Mouse (Mus musculus) CH12.LX (cell line): ENCODE measurements around the gene Atg101. TPM values are rescaled to one million over a fixed set of nuclear protein-coding genes. Genes with fewer than 3 reads are reported as not detected.

Experiments
- DNase-seq: peaks from one replicate; pipeline ENCODE4 v3.0.0-alpha.2; 2013; ENCODE audit errors: extremely low read depth
- H3K27ac ChIP-seq: 2 replicates; pipeline ENCODE4 v1.5.1; 2012; ENCODE audit warnings: low read depth, mild to moderate bottlenecking, control low read depth, moderate library complexity; ENCODE audit not compliant: insufficient read depth
- H3K27me3 ChIP-seq: replicated peaks from 2 replicates; pipeline ENCODE3; 2012; ENCODE audit warnings: inconsistent platforms
- H3K36me3 ChIP-seq, 2 experiments: replicated peaks in 1 of 2; 2 replicates each; pipeline versions ENCODE3 to v1.6.1; 2012; ENCODE audit warnings: inconsistent platforms in 1 of 2, low read length in 1 of 2, mild to moderate bottlenecking in 1 of 2, mixed read lengths in 1 of 2, moderate library complexity in 1 of 2; ENCODE audit not compliant: control insufficient read depth in 1 of 2, insufficient read depth in 1 of 2
- H3K4me1 ChIP-seq, 2 experiments: 2 replicates each; pipeline ENCODE4 v1.6.1; 2012; ENCODE audit warnings: inconsistent platforms in 1 of 2, moderate library complexity in 1 of 2; ENCODE audit not compliant: insufficient read depth in 2 of 2, control insufficient read depth in 1 of 2
- H3K4me2 ChIP-seq: 2 replicates; pipeline ENCODE4 v1.6.1; 2012; ENCODE audit warnings: low read depth, mild to moderate bottlenecking, control low read depth; ENCODE audit not compliant: poor library complexity, insufficient read depth, severe bottlenecking
- H3K4me3 ChIP-seq, 3 experiments: fragments of 150-350 bp in 1 of 3; sonication (generic) in 1 of 3; replicated peaks in 1 of 3; 2 replicates each; pipeline versions ENCODE3 to v1.5.1; 2011 to 2012; ENCODE audit warnings: low read depth in 2 of 3, low read length in 2 of 3, mild to moderate bottlenecking in 2 of 3, moderate library complexity in 2 of 3, control low read depth in 1 of 3, improper control_type of control experiment in 1 of 3, inconsistent platforms in 1 of 3, mixed read lengths in 1 of 3; ENCODE audit not compliant: poor library complexity in 1 of 3
- H3K79me2 ChIP-seq: replicated peaks from 2 replicates; pipeline ENCODE4 v1.6.1; 2012; ENCODE audit warnings: mild to moderate bottlenecking, moderate library complexity; ENCODE audit not compliant: control insufficient read depth, poor library complexity, insufficient read depth, severe bottlenecking; ENCODE audit errors: extremely low read depth
- H3K9ac ChIP-seq: 2 replicates; pipeline ENCODE4 v1.6.1; 2012; ENCODE audit warnings: low read depth, mild to moderate bottlenecking, control low read depth, moderate library complexity; ENCODE audit not compliant: insufficient read depth
- H3K9me3 ChIP-seq: replicated peaks from 2 replicates; pipeline ENCODE3; 2012; ENCODE audit warnings: low read length, inconsistent platforms, mixed read lengths
- CHD1 ChIP-seq: IDR thresholded peaks from 2 replicates; pipeline ENCODE4 v1.6.1; 2012; ENCODE audit warnings: low read depth, low read length, improper control_type of control experiment, inconsistent platforms
- CHD2 ChIP-seq: IDR thresholded peaks from 2 replicates; pipeline ENCODE4 v1.6.1; 2011; ENCODE audit warnings: low read length, improper control_type of control experiment
- CTCF ChIP-seq, 2 experiments: IDR thresholded peaks in 1 of 2; conservative IDR thresholded peaks in 1 of 2; 2 replicates each; pipeline ENCODE4 v1.5.1; 2011 to 2012; ENCODE audit warnings: low read depth in 2 of 2, low read length in 2 of 2, improper control_type of control experiment in 1 of 2, inconsistent platforms in 1 of 2, mild to moderate bottlenecking in 1 of 2, moderate library complexity in 1 of 2
- E2F4 ChIP-seq: IDR thresholded peaks from 2 replicates; pipeline ENCODE4 v1.6.1; 2011; ENCODE audit warnings: low read depth, low read length, improper control_type of control experiment; ENCODE audit not compliant: insufficient replicate concordance
- ELF1 ChIP-seq: IDR thresholded peaks from 2 replicates; pipeline ENCODE4 v1.6.1; 2014; ENCODE audit warnings: low read depth, mild to moderate bottlenecking, inconsistent platforms, low read length, improper control_type of control experiment
- EP300 ChIP-seq: IDR thresholded peaks from 2 replicates; pipeline ENCODE4 v1.6.1; 2011; ENCODE audit warnings: low read length, improper control_type of control experiment
- ETS1 ChIP-seq: conservative IDR thresholded peaks from 2 replicates; pipeline ENCODE4 v1.6.1; 2012; ENCODE audit warnings: low read depth, mild to moderate bottlenecking, inconsistent platforms, low read length, improper control_type of control experiment, moderate library complexity
- GABPA ChIP-seq: IDR thresholded peaks from 2 replicates; pipeline ENCODE4 v1.6.1; 2012; ENCODE audit warnings: low read depth, low read length, improper control_type of control experiment, inconsistent platforms; ENCODE audit not compliant: insufficient replicate concordance
- HCFC1 ChIP-seq: IDR thresholded peaks from 2 replicates; pipeline ENCODE4 v1.6.1; 2012; ENCODE audit warnings: low read depth, mild to moderate bottlenecking, inconsistent platforms, low read length, improper control_type of control experiment
- KAT2A ChIP-seq: IDR thresholded peaks from 2 replicates; pipeline ENCODE4 v1.6.1; 2012; ENCODE audit warnings: low read length, improper control_type of control experiment, inconsistent platforms; ENCODE audit not compliant: insufficient replicate concordance
- MAFK ChIP-seq: IDR thresholded peaks from 2 replicates; pipeline ENCODE4 v1.6.1; 2011; ENCODE audit warnings: low read length, improper control_type of control experiment; ENCODE audit not compliant: insufficient replicate concordance
- MEF2A ChIP-seq: IDR thresholded peaks from 2 replicates; pipeline ENCODE4 v1.6.1; 2014; ENCODE audit warnings: low read depth, mild to moderate bottlenecking, inconsistent platforms, low read length, improper control_type of control experiment, borderline replicate concordance
- NRF1 ChIP-seq: IDR thresholded peaks from 2 replicates; pipeline ENCODE4 v1.6.1; 2014; ENCODE audit warnings: low read depth, mild to moderate bottlenecking, inconsistent platforms, low read length, improper control_type of control experiment, moderate library complexity
- PAX5 ChIP-seq: IDR thresholded peaks from 2 replicates; pipeline ENCODE4 v1.6.1; 2012; ENCODE audit warnings: low read length, inconsistent platforms, mixed read lengths
- POLR2A ChIP-seq: IDR thresholded peaks from 2 replicates; pipeline ENCODE4 v1.6.1; 2011; ENCODE audit warnings: low read depth, mild to moderate bottlenecking, improper control_type of control experiment, low read length
- RCOR1 ChIP-seq: conservative IDR thresholded peaks from 2 replicates; pipeline ENCODE4 v1.6.1; 2012; ENCODE audit warnings: low read depth, mild to moderate bottlenecking, inconsistent platforms, low read length, improper control_type of control experiment
- SMC3 ChIP-seq: IDR thresholded peaks from 2 replicates; pipeline ENCODE4 v1.6.1; 2011; ENCODE audit warnings: low read depth, low read length, improper control_type of control experiment
- TBP ChIP-seq: conservative IDR thresholded peaks from 2 replicates; pipeline ENCODE4 v1.6.1; 2011; ENCODE audit warnings: low read depth, low read length, improper control_type of control experiment
- ZC3H11A ChIP-seq: IDR thresholded peaks from 2 replicates; pipeline ENCODE4 v1.6.1; 2012; ENCODE audit warnings: low read depth, mild to moderate bottlenecking, inconsistent platforms, low read length, improper control_type of control experiment
- ZKSCAN1 ChIP-seq: IDR thresholded peaks from 2 replicates; pipeline ENCODE4 v1.6.1; 2012; ENCODE audit warnings: low read depth, inconsistent platforms, low read length, improper control_type of control experiment, borderline replicate concordance
- ZMIZ1 ChIP-seq: IDR thresholded peaks from 2 replicates; pipeline ENCODE4 v1.6.1; 2012; ENCODE audit warnings: low read depth, mild to moderate bottlenecking, inconsistent platforms, low read length, improper control_type of control experiment
- dilution Hi-C: fragments of 300-500 bp; cut with MboI; formaldehyde crosslinking; loops from 2 replicates; pipeline ENCODE4 v1.14.3; 2020; ENCODE audit warnings: low sequenced_read_pairs; ENCODE audit not compliant: extremely low pct_unique_long_range_greater_than_20kb, extremely low pct_ligation_motif_present
- in situ Hi-C: fragments of 300-500 bp; cut with MboI; formaldehyde crosslinking; loops from 3 replicates; pipeline ENCODE4 v1.14.3; 2019; ENCODE audit warnings: low sequenced_read_pairs, low pct_ligation_motif_present, low pct_unique_long_range_greater_than_20kb, mixed read lengths
- polyA plus RNA-seq: library from polyadenylated mRNA; unstranded; fragments of >175 nt; gene quantifications from 2 replicates; pipeline ENCODE4 v1.2.1, GENCODE M21; 2012; ENCODE audit warnings: low read depth; ENCODE audit not compliant: insufficient read length
- total RNA-seq, 2 experiments: library from RNA; depleted of rRNA; stranded (reverse); fragments of 300-350 nt in 1 of 2; fragments of >200 nt in 1 of 2; gene quantifications; 2 replicates each; pipeline ENCODE4 v1.2.3; 2012 to 2014

The Atg101 gene
- total and polyA plus RNA-seq, 3 experiments = 49.1 to 61.3 (median 58.8) TPM

DNA sequence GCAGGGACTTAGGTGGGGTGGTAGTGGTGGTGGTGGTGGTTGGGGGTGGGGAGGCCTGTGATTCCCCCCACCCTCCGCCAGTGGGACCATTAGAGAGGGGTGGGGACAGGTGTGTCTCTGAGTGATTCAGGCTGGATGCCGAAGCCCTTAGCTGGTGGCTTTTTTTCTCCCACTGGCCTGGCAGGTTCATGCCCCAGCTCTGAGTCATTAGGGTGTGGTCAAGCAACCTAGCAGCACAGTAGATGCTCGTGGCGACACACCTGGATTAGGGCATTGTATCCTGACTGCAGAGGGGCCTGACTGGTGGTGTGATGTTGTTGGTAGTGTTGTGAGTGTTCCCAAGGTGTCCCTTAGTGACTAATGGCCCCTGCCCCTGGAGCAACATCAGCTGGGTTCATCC, 47.0 kb downstream of the Atg101 start:
- H3K36me3 ChIP-seq = no peaks in the 10 kb centered on the region
- peaks cover 75% of the 10 kb centered on the region for H3K27me3 ChIP-seq
- no peak for DNase-seq
- H3K9me3 ChIP-seq = no peaks in the 10 kb centered on the region
- no peak overlapping the region for H3K9ac ChIP-seq
- H3K4me2 ChIP-seq = no peak overlapping the region
- peaks cover 0 to 8% of the 10 kb centered on the region in 2 experiments; a peak in 2 of 4 replicates for H3K4me1 ChIP-seq
- TF ChIP-seq EP300 = no peak
- no peak for TF ChIP-seq CHD1
- TF ChIP-seq TBP = no peak
- no peak for TF ChIP-seq HCFC1
- TF ChIP-seq NRF1 = no peak
- TF ChIP-seq MEF2A = no peak
- no peak for TF ChIP-seq ZC3H11A
- TF ChIP-seq RCOR1 = no peak
- no peak for TF ChIP-seq CHD2
- no peak for TF ChIP-seq KAT2A
- TF ChIP-seq GABPA = no peak
- no peak for TF ChIP-seq SMC3
- TF ChIP-seq E2F4 = no peak
- TF ChIP-seq POLR2A = no peak
- no peak for TF ChIP-seq ETS1
- no peak for TF ChIP-seq MAFK
- no peak for TF ChIP-seq ZKSCAN1
- TF ChIP-seq ELF1 = no peak
- no peak for TF ChIP-seq PAX5
- H3K4me3 ChIP-seq = no peak overlapping the region
- dilution Hi-C loops (no loop called here), in situ Hi-C loops (loop anchor here (10.0 kb wide), 1 partner anchor 444 kb away; no protein-coding TSS in a partner anchor)
- H3K79me2 ChIP-seq = no peaks in the 10 kb centered on the region
- no peak overlapping the region for H3K27ac ChIP-seq

DNA sequence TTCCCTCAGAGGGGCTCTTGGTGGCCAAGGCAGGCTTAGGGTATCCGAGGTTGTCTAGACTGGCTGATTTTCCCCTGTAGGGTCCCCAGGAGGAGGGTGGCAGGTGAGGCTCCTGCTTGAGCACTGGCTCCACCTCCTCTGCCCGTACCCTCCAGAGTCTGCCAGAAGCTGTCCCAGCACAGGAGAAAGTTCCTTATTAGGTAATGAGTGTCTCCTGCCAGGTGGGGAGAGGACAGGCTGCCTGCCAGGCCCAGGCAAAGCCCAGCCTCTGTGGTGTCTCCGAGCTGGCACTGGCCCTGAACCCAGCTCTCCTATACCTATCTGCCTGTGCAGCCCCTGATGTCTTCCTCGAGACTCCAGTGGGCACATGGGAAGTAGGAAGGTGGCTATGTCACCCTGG, 48.3 kb downstream of the Atg101 start:
- no peak overlapping the region for H3K4me2 ChIP-seq
- H3K9me3 ChIP-seq = no peaks in the 10 kb centered on the region
- peaks cover 88% of the 10 kb centered on the region for H3K27me3 ChIP-seq
- TF ChIP-seq E2F4 (no peak), CTCF (conservative IDR thresholded peaks at IDR 0.05 in 1 of 2, IDR thresholded peaks at IDR 0.05 in 1 of 2; ENCODE audit: low read depth in 2 of 2, low read length in 2 of 2) (no peak), MEF2A (no peak), ZMIZ1 (no peak)
- DNase-seq = no peak
- peaks cover 0 to under 1% of the 10 kb centered on the region in 2 experiments; a peak in 2 of 4 replicates for H3K4me1 ChIP-seq
- dilution Hi-C loops = no loop called here
- no peak overlapping the region for H3K4me3 ChIP-seq
- no peaks in the 10 kb centered on the region for H3K79me2 ChIP-seq
- no peak overlapping the region for H3K27ac ChIP-seq
- in situ Hi-C loops = loop anchor here (10.0 kb wide), 1 partner anchor 442 kb away; no protein-coding TSS in a partner anchor
- H3K36me3 ChIP-seq = no peaks in the 10 kb centered on the region
- no peak overlapping the region for H3K9ac ChIP-seq
